In genomic region chr14:103778009-103778431, GRCm38 (mm10) we compare ENCODE assay signal across 9 mouse cellular contexts.
A peak's percentile ranks its signal among the peaks of the same experiment; 100 is the strongest.
DNase-seq lines count a peak whose midpoint lies in the region; ATAC-seq and TF ChIP-seq lines count a peak whose summit lies in the region.
"Had no signal": no experiment of that assay in that cellular context is flagged by ENCODE, and none has a peak within 500 bp of the region (broad histone marks: within the 10 kb centered on the region; RNA-seq: fewer than 3 reads in every experiment).

No protein-coding gene starts in this region.

- ATAC-seq in kidney, postnatal 0 days (replicated peaks; ENCODE audit: low FRiP score, low read depth), result no peak

- H3K9me3 ChIP-seq in kidney, postnatal 0 days (replicated peaks; ENCODE audit: low read length), result no peaks in the 10 kb centered on the region

- no peaks in the 10 kb centered on the region for H3K27me3 ChIP-seq in kidney, postnatal 0 days (ENCODE audit: insufficient read depth, low read length)

- no peak for TF ChIP-seq CTCF in kidney, postnatal 0 days (IDR thresholded peaks at IDR 0.05; ENCODE audit: low read depth)

- 0 out of 2 replicates have a peak overlapping the region, but pooled peaks have one; percentile 15 for H3K9ac ChIP-seq in kidney, postnatal 0 days (ENCODE audit: low read depth, low read length)

- H3K36me3 ChIP-seq in kidney, postnatal 0 days (ENCODE audit: insufficient read depth, low read length), result no peaks in the 10 kb centered on the region

- H3K27ac ChIP-seq in kidney, postnatal 0 days, result 0 out of 2 replicates have a peak overlapping the region, but pooled peaks have one; percentile 25

- no peaks in the 10 kb centered on the region for H3K4me1 ChIP-seq in kidney, postnatal 0 days (replicated peaks; ENCODE audit: insufficient read depth, low read length)

- peak; percentile 14 to 29 for DNase-seq in heart, adult 9 months (ENCODE audit: low spot score in 2 of 2)
- no peak for DNase-seq in heart, adult 11 months
- DNase-seq in embryo, embryonic 10 days (ENCODE audit: low spot score), result peak; percentile 70
- DNase-seq in gastrocnemius, postnatal 25 days, result peak; percentile 19
- peak; percentile 67 for DNase-seq in kidney, postnatal 0 days (ENCODE audit: low spot score)
- peak; percentile 13 for DNase-seq in lung, postnatal 10 days
- peak; percentile 11 for DNase-seq in skeletal muscle tissue, adult 2 months (ENCODE audit: low read depth, low spot score)
- DNase-seq in thymus, postnatal 0 days (ENCODE audit: low spot score), result no peak

- 16% methylated on average over 12 of the region's 12 CpGs for WGBS in kidney, postnatal 0 days

- H3K4me2 ChIP-seq in kidney, postnatal 0 days (ENCODE audit: low read length), result peak overlapping the region; percentile 57

- peak overlapping the region; percentile 18 for H3K4me3 ChIP-seq in kidney, postnatal 0 days (replicated peaks; ENCODE audit: low read depth, low read length)
- H3K4me3 ChIP-seq: erythroblast, embryonic 14.5 days had no signal

Comparison
In these comparisons a context has a peak if more than half of its experiments do, and no peak if none do; other contexts are left out.
1. DNase-seq: peak in heart, adult 9 months (2 of 2), embryo, embryonic 10 days (single experiment), gastrocnemius, postnatal 25 days (single experiment), kidney, postnatal 0 days (single experiment), lung, postnatal 10 days (single experiment) and skeletal muscle tissue, adult 2 months (single experiment); none in heart, adult 11 months (single experiment) and thymus, postnatal 0 days (single experiment).